Mouse (Mus musculus) intestine, embryonic 14.5 days (tissue): ENCODE data around the gene Zdhhc5. TPM values are rescaled to one million over a fixed set of nuclear protein-coding genes. Genes with fewer than 3 reads are reported as not detected.

Experiments used
- microRNA counts: library from miRNA; unstranded; fragments of <30 nt; microRNA quantifications from one replicate; lab custom pipeline; 2016
- microRNA-seq: library from miRNA; unstranded; fragments of <30 nt; microRNA quantifications from one replicate; pipeline ENCODE4, GENCODE M21; 2016
- polyA plus RNA-seq: library from polyadenylated mRNA; unstranded; fragments of >200 nt; fragmentation: Nextera tagmentation; extraction: Ambion mirVana; gene quantifications from 2 replicates; pipeline ENCODE4 v1.2.1, GENCODE M21; 2014

Zdhhc5 gene
- polyA plus RNA-seq, 1 experiment from 2014 or later = 30.7 TPM

MicroRNAs within 50 kb of the gene (microRNA counts, 519-probe panel; counts per million panel counts)
- 6,210 counts per million, percentile 98 among the panel's probes with 10 or more counts for microRNA mmu-miR-130a (lab: Ali Mortazavi, UCI)

Small RNA genes within 50 kb of the gene (microRNA-seq; reads per million reads assigned to microRNA genes)
- gene Mir130a = 36,890 reads per million, percentile 99 among the genes with 10 or more reads in this experiment

Other genes starting within 250 kb of the Zdhhc5 start
- gene Tfpi, start 238.4 kb downstream of the Zdhhc5 start, polyA plus RNA-seq = 53.9 and 60.1 TPM in 2 replicates
- 59.5 and 64.6 TPM in 2 replicates for gene Ctnnd1, start 64.4 kb downstream of the Zdhhc5 start, polyA plus RNA-seq
- gene Btbd18, start 56.1 kb downstream of the Zdhhc5 start, polyA plus RNA-seq = 0.34 and 0.60 TPM in 2 replicates
- gene Selenoh, start 44.4 kb downstream of the Zdhhc5 start, polyA plus RNA-seq = 309 and 329 TPM in 2 replicates
- gene Gm28635, start 37.1 kb downstream of the Zdhhc5 start, polyA plus RNA-seq = not detected in 2 replicates
- 39.5 and 40.6 TPM in 2 replicates for gene Med19, start 36.8 kb downstream of the Zdhhc5 start, polyA plus RNA-seq
- 131 and 134 TPM in 2 replicates for gene Tmx2, start 36.0 kb downstream of the Zdhhc5 start, polyA plus RNA-seq
- 25.7 and 29.0 TPM in 2 replicates for gene Clp1, start 12.2 kb upstream of the Zdhhc5 start, polyA plus RNA-seq
- gene Ypel4, start 18.9 kb upstream of the Zdhhc5 start, polyA plus RNA-seq = 6.9 and 8.8 TPM in 2 replicates
- gene Gm19426, start 28.5 kb upstream of the Zdhhc5 start, polyA plus RNA-seq = 4.6 and 5.3 TPM in 2 replicates
- 60.9 and 73.4 TPM in 2 replicates for gene Serping1, start 60.3 kb upstream of the Zdhhc5 start, polyA plus RNA-seq
- gene Ube2l6, start 83.6 kb upstream of the Zdhhc5 start, polyA plus RNA-seq = 33.2 and 33.3 TPM in 2 replicates
- gene Smtnl1, start 107.5 kb upstream of the Zdhhc5 start, polyA plus RNA-seq = 0.27 TPM in 1 of 2 replicates, not detected in the other
- gene Timm10, start 111.8 kb upstream of the Zdhhc5 start, polyA plus RNA-seq = 73.7 and 75.5 TPM in 2 replicates
- 18.3 and 18.7 TPM in 2 replicates for gene Slc43a1, start 123.7 kb upstream of the Zdhhc5 start, polyA plus RNA-seq
- gene Rtn4rl2, start 171.5 kb upstream of the Zdhhc5 start, polyA plus RNA-seq = 0.99 and 1.9 TPM in 2 replicates
- 46.7 and 54.7 TPM in 2 replicates for gene Slc43a3, start 221.4 kb upstream of the Zdhhc5 start, polyA plus RNA-seq